Mouse (Mus musculus): Measurements from ENCODE around the gene Egln2.

DNA sequence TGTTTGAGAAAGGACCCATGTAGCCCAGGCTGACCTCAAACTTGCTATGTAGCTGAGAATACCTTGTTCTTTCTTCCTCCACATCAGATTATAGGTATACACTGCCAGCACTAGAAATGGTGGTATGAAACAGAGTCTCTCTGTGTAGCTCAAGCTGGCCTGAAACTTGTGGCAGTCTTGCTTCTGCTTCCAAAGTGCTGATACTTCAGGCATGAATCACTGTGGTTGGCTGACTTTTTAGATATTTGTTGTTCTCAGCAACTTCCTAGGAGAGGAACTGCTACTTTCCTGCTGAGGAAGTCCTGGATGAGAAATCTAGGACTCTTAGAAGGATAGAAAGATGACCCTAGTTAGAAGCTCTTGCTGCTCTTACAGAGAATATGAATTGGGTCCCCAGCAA is 31.8 kb upstream of the Egln2 start:
- TF ChIP-seq KAT2A (conservative IDR thresholded peaks at IDR 0.05; ENCODE audit: low read depth, low read length), result no peak
- no peak for TF ChIP-seq EP300 (IDR thresholded peaks at IDR 0.05; ENCODE audit: low read depth in 1 of 2, low read length in 2 of 2)
- no peak for TF ChIP-seq CTCF (IDR thresholded peaks at IDR 0.05 in 2 of 3, conservative IDR thresholded peaks at IDR 0.05 in 1 of 3; ENCODE audit: control insufficient read depth in 1 of 3, insufficient read depth in 1 of 3, low read depth in 2 of 3, low read length in 3 of 3, poor library complexity in 1 of 3, severe bottlenecking in 1 of 3)
- no peak for TF ChIP-seq TAL1 (IDR thresholded peaks at IDR 0.05; ENCODE audit: low read length)
- TF ChIP-seq NRF1 (IDR thresholded peaks at IDR 0.05; ENCODE audit: insufficient read depth, low read depth, low read length, poor library complexity, severe bottlenecking), result no peak
- TF ChIP-seq TCF12 (IDR thresholded peaks at IDR 0.05; ENCODE audit: low read depth, low read length), result no peak
- TF ChIP-seq POLR2A (IDR thresholded peaks at IDR 0.05; ENCODE audit: control insufficient read depth in 1 of 2, insufficient read depth in 1 of 2, low read depth in 1 of 2, low read length in 2 of 2, poor library complexity in 1 of 2), result no peak
- no peak for TF ChIP-seq MAX (IDR thresholded peaks at IDR 0.05; ENCODE audit: low read length)
- no peak for TF ChIP-seq MAFK (IDR thresholded peaks at IDR 0.05; ENCODE audit: borderline replicate concordance, low read depth, low read length)
- TF ChIP-seq GATA1 (IDR thresholded peaks at IDR 0.05; ENCODE audit: low read depth, low read length), result no peak
- TF ChIP-seq BHLHE40 (IDR thresholded peaks at IDR 0.05; ENCODE audit: borderline replicate concordance, low read depth, low read length), result no peak
- TF ChIP-seq CHD1 (IDR thresholded peaks at IDR 0.05; ENCODE audit: low read depth, low read length), result no peak
- TF ChIP-seq UBTF (IDR thresholded peaks at IDR 0.05; ENCODE audit: borderline replicate concordance, insufficient read depth, low read depth, low read length), result no peak
- TF ChIP-seq MYC (IDR thresholded peaks at IDR 0.05; ENCODE audit: low read depth, low read length), result no peak
